Mouse (Mus musculus) C2C12 (cell line): ENCODE results near the gene Rhbdf2.

ENCODE experiments used
- CTCF ChIP-seq: IDR thresholded peaks from one replicate; pipeline ENCODE4 v1.5.1; 2011; ENCODE audit not compliant: control insufficient read depth, insufficient read depth, insufficient read length
- MYOG ChIP-seq: IDR thresholded peaks from one replicate; pipeline ENCODE4 v1.6.1; 2011; ENCODE audit not compliant: control insufficient read depth, insufficient read length; ENCODE audit errors: extremely low read depth
- USF1 ChIP-seq: IDR thresholded peaks from one replicate; pipeline ENCODE4 v1.6.1; 2011; ENCODE audit warnings: low read depth, mild to moderate bottlenecking, control low read depth, moderate library complexity

DNA sequence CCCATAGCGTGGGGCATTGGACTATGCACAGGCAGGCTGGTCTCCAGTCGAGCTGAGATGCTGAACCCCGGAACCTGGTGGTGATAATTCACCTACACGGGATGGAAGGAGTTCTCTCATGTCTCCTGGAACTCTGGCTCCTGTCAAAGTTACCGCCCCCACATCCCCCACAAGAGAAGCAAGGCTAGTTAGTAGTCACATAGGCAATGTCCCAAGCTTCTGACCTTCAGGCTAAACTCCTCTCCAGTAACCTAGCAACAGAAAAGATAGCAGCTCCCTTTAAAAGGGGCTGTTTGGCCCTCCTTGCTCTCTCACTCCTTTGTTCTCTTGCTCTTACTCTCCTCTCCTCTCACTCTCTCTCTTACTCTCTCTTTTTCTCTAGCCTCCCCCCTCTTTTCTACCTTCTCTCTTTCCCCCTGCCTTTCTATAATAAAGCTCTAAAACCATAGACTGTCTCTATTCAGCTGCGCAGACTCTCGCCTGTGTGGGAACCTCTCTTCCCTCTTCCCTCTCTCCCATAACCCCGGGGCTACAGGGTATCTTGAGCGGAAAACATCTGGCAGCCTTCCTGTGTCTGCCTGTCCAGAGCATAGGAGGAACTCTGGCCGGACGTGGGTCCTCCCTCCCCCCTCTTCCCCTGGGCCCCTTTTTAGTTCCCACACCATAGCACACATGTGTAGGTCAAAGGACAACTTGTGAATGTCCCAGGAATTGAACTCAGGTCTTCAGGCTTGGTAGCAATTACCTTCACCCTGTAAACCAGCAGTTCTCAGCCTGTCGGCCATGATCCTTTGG, 3.5 kb upstream of the Rhbdf2 start:
- TF ChIP-seq MYOG (no peak), CTCF (no peak), USF1 (no peak)
